Mouse (Mus musculus) olfactory bulb, adult 2 months (tissue): ENCODE measurements around the gene Gm10638.

Experiments
- CTCF ChIP-seq: fragments of 200-500 bp; IDR thresholded peaks from 2 replicates; pipeline ENCODE4 v1.5.1; 2012; ENCODE audit warnings: low read depth, mild to moderate bottlenecking, low read length, moderate library complexity; ENCODE audit not compliant: insufficient read depth
- POLR2A ChIP-seq: fragments of 200-500 bp; IDR thresholded peaks from 2 replicates; pipeline ENCODE4 v1.6.1; 2012; ENCODE audit warnings: mild to moderate bottlenecking, low read depth, low read length, moderate library complexity; ENCODE audit not compliant: insufficient read depth

DNA sequence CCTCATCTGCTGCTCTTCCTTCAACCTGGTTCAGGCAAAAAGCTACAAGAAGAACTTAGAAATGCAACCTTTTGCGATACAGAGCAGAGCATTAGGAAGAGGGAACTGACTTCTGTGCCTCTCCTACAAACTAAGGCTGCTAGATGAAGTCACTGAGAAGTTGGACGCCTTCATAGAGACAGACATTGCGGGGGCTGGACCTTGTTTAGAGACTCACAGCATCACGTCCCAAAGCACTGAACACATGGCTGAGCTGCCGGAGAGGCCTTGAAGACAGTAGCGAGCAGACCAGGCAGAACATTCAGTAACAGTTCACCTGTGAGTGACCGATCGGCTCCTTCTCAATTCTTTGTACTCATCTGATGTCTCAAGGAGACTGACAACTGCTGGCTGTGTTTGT, 35.6 kb downstream of the Gm10638 start:
- TF ChIP-seq POLR2A = no peak
- TF ChIP-seq CTCF = no peak
